Mouse (Mus musculus) erythroblast, embryonic 14.5 days (primary cell): ENCODE data around the gene Fgfr2. TPM values are rescaled to one million over a fixed set of nuclear protein-coding genes. Genes with fewer than 3 reads are reported as not detected.
"Not testable (repeated sequence)": the region's sequence is repeated elsewhere in the genome, so short reads cannot be mapped to it uniquely, and the experiment has no call there.

Experiments used
- H3K27me3 ChIP-seq: 2 replicates; pipeline ENCODE4 v1.6.1; 2012; ENCODE audit warnings: inconsistent platforms; ENCODE audit not compliant: control insufficient read depth
- H3K36me3 ChIP-seq: 2 replicates; pipeline ENCODE4 v1.6.1; 2012; ENCODE audit warnings: mild to moderate bottlenecking, inconsistent platforms; ENCODE audit not compliant: control insufficient read depth
- H3K4me1 ChIP-seq: 2 replicates; pipeline ENCODE4 v1.6.1; 2012; ENCODE audit warnings: inconsistent platforms; ENCODE audit not compliant: control insufficient read depth
- H3K4me3 ChIP-seq: replicated peaks from 2 replicates; pipeline ENCODE3; 2012; ENCODE audit warnings: moderate library complexity, mild to moderate bottlenecking, inconsistent platforms
- H3K9me3 ChIP-seq: 2 replicates; pipeline ENCODE4 v1.6.1; 2012; ENCODE audit warnings: low read length, inconsistent platforms, mixed read lengths; ENCODE audit not compliant: control insufficient read depth
- GATA1 ChIP-seq: IDR thresholded peaks from 2 replicates; pipeline ENCODE4 v1.6.1; 2012; ENCODE audit warnings: low read length, inconsistent platforms, mixed read lengths
- TAL1 ChIP-seq: IDR thresholded peaks from 3 replicates; pipeline ENCODE4 v1.6.1; 2012; ENCODE audit warnings: low read length, inconsistent platforms, mixed read lengths
- polyA plus RNA-seq: library from polyadenylated mRNA; stranded (reverse); fragments of >175 nt; gene quantifications from 2 replicates; pipeline ENCODE4 v1.2.3, GENCODE M21; 2012

Fgfr2 gene
- polyA plus RNA-seq, 1 experiment = not detected

- H3K4me1 ChIP-seq = no peaks in the 10 kb centered on the region
- no peaks in the 10 kb centered on the region for H3K36me3 ChIP-seq
- peaks cover 6% of the 10 kb centered on the region for H3K9me3 ChIP-seq
- no peak overlapping the region for H3K4me3 ChIP-seq
- TF ChIP-seq TAL1 = no peak
- no peak for TF ChIP-seq GATA1
- no peaks in the 10 kb centered on the region for H3K27me3 ChIP-seq
Measured at GRCm38 (mm10) chr7:131114434-131114833, 2008.7 kb downstream of the Fgfr2 start.

GRCm38 (mm10) chr7:131113676-131114075 lies 2009.5 kb downstream of the Fgfr2 start:
- Histone ChIP-seq H3K36me3 (no peaks in the 10 kb centered on the region), H3K9me3 (peaks cover 2% of the 10 kb centered on the region; the same call in 1 of the 2 replicates), H3K4me3 (no peak overlapping the region), H3K27me3 (no peaks in the 10 kb centered on the region), H3K4me1 (no peaks in the 10 kb centered on the region)
- no peak for TF ChIP-seq TAL1
- no peak for TF ChIP-seq GATA1

- no peaks in the 10 kb centered on the region for H3K27me3 ChIP-seq
- TF ChIP-seq GATA1 (no peak), TAL1 (no peak)
- H3K4me3 ChIP-seq = no peak overlapping the region
- no peaks in the 10 kb centered on the region for H3K4me1 ChIP-seq
- H3K9me3 ChIP-seq = peaks cover 1% of the 10 kb centered on the region; the same call in 1 of the 2 replicates
- H3K36me3 ChIP-seq = no peaks in the 10 kb centered on the region
Measured at GRCm38 (mm10) chr7:131112486-131112885, 2010.7 kb downstream of the Fgfr2 start.

- H3K36me3 ChIP-seq, H3K9me3 ChIP-seq, H3K4me3 ChIP-seq, H3K4me1 ChIP-seq, H3K27me3 ChIP-seq: not testable (repeated sequence)
Measured at GRCm38 (mm10) chr7:131082403-131082802, 2040.7 kb downstream of the Fgfr2 start.

GRCm38 (mm10) chr7:131075956-131076355 lies 2047.2 kb downstream of the Fgfr2 start:
- Histone ChIP-seq H3K4me1 (no peaks in the 10 kb centered on the region), H3K27me3 (no peaks in the 10 kb centered on the region), H3K36me3 (no peaks in the 10 kb centered on the region), H3K9me3 (no peaks in the 10 kb centered on the region), H3K4me3 (no peak overlapping the region)
- TF ChIP-seq GATA1 (no peak), TAL1 (no peak)

- H3K27me3 ChIP-seq, H3K9me3 ChIP-seq, H3K36me3 ChIP-seq: not testable (repeated sequence)
Measured at GRCm38 (mm10) chr7:131074098-131074497, 2049.1 kb downstream of the Fgfr2 start.

GRCm38 (mm10) chr7:131073476-131073875 lies 2049.7 kb downstream of the Fgfr2 start:
- H3K9me3 ChIP-seq, H3K4me3 ChIP-seq, H3K4me1 ChIP-seq, H3K36me3 ChIP-seq, H3K27me3 ChIP-seq: not testable (repeated sequence)

More at GRCm38 (mm10) chr7:131074098-131074497, 2049.1 kb downstream of the Fgfr2 start:
- not testable (repeated sequence) for H3K4me3 ChIP-seq, H3K4me1 ChIP-seq

- not testable (repeated sequence) for H3K27me3 ChIP-seq, H3K36me3 ChIP-seq, H3K4me3 ChIP-seq, H3K4me1 ChIP-seq, H3K9me3 ChIP-seq
Measured at GRCm38 (mm10) chr7:131068191-131068590, 2055.0 kb downstream of the Fgfr2 start.

- H3K4me1 ChIP-seq = no peaks in the 10 kb centered on the region
- H3K4me3 ChIP-seq = no peak overlapping the region
- H3K36me3 ChIP-seq = no peaks in the 10 kb centered on the region
- TF ChIP-seq GATA1 (no peak), TAL1 (no peak)
- H3K27me3 ChIP-seq = no peaks in the 10 kb centered on the region
- no peaks in the 10 kb centered on the region for H3K9me3 ChIP-seq
Measured at GRCm38 (mm10) chr7:131062541-131062940, 2060.6 kb downstream of the Fgfr2 start.

GRCm38 (mm10) chr7:131059808-131060207 lies 2063.3 kb downstream of the Fgfr2 start:
- not testable (repeated sequence) for H3K9me3 ChIP-seq, H3K4me1 ChIP-seq, H3K27me3 ChIP-seq, H3K36me3 ChIP-seq, H3K4me3 ChIP-seq

GRCm38 (mm10) chr7:131057918-131058317 lies 2065.2 kb downstream of the Fgfr2 start:
- H3K27me3 ChIP-seq, H3K4me1 ChIP-seq, H3K4me3 ChIP-seq, H3K36me3 ChIP-seq, H3K9me3 ChIP-seq: not testable (repeated sequence)
